Mouse (Mus musculus) frontal cortex, adult 2 months (tissue): ENCODE data around the gene Adrm1. TPM values are rescaled to one million over a fixed set of nuclear protein-coding genes. Genes with fewer than 3 reads are reported as not detected.
A peak's percentile ranks its signal among the peaks of the same experiment; 100 is the strongest.

ENCODE experiments used
- DNase-seq, 2 experiments: peaks; one replicate each; pipeline ENCODE4 v3.0.0; 2022; ENCODE audit warnings: low spot score in 1 of 2; ENCODE audit errors: extremely low spot score in 1 of 2
- polyA plus RNA-seq: library from polyadenylated mRNA; depleted of rRNA; stranded (reverse); fragments of >200 nt; gene quantifications from 2 replicates; pipeline ENCODE4 v1.2.3, GENCODE M21; 2012

The Adrm1 gene
- polyA plus RNA-seq, 1 experiment, result 94.8 TPM

GRCm38 (mm10) chr2:180184011-180184751 is 12.9 kb downstream of the Adrm1 start:
- no peak for DNase-seq

DNA sequence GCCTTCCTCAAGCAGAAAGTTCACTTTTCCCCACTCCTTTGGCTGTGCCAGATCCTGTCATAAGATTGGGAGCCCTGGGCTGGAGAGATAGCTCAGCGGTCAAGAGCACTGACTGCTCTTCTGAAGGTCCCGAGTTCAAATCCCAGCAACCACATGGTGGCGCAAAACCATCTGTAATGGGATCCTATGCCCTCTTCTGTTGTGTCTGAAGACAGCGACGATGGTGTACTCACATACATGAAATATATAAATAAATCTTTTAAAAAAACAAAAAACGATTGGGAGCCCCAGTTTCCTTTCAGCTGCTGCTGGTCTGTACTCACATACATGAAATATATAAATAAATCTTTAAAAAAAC is 13.4 kb downstream of the Adrm1 start:
- DNase-seq, result no peak

DNA sequence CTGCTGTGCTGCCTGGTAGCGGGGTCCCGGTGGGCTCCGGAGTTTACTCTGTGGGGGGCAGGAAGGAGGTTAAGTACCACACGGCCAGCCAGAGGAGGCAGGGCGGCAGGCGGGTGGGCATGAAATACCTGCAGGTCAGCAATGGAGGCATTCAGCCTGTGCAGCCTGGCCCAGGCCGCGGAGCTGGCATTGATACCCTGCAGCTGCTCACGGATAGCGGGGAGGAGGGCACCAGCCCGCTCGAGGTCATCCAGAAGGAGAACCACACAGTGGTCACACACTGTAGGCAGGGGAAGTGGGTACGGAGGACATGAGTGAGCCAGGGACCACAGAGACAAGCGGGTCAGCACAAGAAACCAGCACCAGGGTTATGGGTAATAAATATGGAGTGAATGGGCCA is 14.4 kb downstream of the Adrm1 start:
- no peak for DNase-seq

- peak in 1 of 2 experiments; percentile 45 for DNase-seq
Observed at GRCm38 (mm10) chr2:180187362-180187761, 16.1 kb downstream of the Adrm1 start.

DNA sequence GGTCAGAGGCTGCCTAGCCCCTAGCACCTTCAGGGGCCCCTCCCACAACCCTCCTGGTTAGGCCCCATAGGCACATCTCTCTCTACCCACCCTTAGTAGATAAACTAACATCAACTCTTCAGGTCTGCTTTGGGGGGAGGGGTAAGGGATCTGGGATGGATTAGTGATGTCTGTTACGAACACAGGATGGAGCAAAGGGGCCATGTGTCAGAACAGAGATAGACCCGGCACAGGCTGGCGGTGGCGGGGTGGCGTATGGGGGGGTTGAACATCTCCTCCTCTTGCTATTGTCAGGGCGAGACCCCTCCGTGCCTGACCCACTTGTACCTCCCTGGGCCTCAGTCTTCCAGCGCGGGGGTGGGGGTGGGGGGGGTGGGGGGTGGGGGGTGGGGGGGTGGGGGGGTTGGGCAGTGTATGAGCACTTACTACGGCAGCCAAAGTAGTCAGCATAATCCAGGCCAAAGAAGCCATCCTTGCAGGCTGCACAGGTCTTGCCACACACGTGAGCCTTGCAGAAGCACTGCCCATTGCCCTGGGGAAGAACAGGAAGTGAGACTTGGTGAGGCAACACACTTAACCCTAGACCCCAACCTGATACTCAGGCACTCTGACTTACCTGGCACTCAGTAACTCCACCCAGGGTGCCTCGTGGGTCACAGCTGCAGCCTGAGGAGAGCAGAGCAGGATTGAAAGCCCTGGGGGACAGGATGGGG is 25.5 kb downstream of the Adrm1 start:
- DNase-seq, result no peak

GRCm38 (mm10) chr2:180197323-180198037 is 26.2 kb downstream of the Adrm1 start:
- no peak for DNase-seq

DNA sequence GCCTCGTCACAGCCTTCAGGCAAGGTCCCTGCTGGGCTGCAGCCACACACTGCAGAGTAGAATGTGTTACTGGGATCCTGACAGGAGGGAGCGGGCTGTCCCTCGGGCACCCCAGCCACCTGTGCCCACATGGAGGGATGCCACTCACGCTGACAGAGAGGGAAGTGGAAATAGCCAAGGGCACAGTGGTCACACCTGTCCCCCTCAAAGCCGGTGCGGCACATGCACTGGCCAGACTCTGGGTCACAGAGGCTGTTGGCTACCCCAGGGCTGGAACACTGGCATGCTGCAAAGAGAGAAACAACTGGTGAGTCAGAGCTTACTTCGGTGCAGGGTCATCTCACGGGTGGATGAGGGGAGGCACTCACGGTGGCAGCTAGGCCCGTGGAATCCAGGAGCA is 27.5 kb downstream of the Adrm1 start:
- no peak for DNase-seq

GRCm38 (mm10) chr2:180200681-180201080 is 29.4 kb downstream of the Adrm1 start:
- DNase-seq, result no peak

DNA sequence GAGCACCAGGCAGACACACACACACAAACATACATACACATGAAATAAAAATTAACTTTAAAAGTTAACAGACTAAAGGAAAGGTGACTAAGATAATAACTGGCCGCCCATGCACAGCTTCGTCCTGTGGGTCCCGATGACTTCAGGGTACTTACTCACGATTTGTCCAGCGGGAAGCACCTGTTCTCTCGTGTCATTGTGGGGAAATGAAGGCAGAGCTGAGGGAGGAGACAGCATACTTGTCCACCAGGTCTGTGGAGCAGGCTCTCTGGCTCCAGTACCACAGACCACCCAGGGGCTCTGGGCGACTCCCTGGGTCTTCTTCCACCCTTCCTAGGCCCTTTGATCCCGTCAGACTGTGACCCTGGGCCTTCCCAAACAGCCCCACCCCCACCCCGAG is 30.0 kb downstream of the Adrm1 start:
- no peak for DNase-seq

DNA sequence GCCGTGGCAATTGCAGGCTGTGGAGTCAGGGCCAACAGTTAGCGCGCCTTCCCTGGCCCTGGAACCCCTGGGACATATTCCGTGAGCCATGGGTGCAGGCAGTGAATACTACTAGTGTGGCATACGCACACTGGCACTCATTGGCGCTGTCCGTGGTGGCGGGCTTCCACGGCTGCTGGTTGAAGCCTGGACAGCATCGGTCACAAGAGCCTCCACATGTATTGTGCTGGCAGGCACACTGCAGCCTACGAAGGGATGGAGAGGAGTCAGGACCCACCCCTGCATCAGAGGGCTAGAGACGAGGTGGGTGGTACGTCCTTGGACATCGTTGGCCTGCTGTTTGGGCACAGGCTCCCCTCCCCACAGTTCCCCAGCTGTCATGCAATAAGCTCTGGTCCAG is 31.0 kb downstream of the Adrm1 start:
- DNase-seq, result no peak

GRCm38 (mm10) chr2:180202805-180203204 is 31.5 kb downstream of the Adrm1 start:
- DNase-seq, result peak in 1 of 2 experiments; percentile 25

GRCm38 (mm10) chr2:180204501-180204900 is 33.2 kb downstream of the Adrm1 start:
- DNase-seq, result no peak

- no peak for DNase-seq
Observed at GRCm38 (mm10) chr2:180205083-180205955, 34.0 kb downstream of the Adrm1 start.

DNA sequence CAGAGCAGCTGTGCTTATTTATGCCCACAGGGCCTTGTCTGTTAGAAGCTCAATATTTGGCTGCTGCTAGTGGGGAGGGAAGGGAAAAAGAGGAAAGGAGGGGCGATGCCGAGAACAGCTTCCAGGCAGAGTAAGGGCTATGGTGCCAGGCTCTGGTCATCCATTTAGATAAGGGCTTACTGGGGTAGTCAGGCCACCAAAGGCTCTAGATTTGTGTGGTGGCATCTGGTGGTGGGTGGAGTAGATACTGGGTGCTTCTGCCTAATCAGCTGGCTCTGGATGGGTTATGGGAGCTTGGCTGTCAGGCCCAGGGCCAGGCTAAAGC is 34.6 kb downstream of the Adrm1 start:
- DNase-seq, result no peak

DNA sequence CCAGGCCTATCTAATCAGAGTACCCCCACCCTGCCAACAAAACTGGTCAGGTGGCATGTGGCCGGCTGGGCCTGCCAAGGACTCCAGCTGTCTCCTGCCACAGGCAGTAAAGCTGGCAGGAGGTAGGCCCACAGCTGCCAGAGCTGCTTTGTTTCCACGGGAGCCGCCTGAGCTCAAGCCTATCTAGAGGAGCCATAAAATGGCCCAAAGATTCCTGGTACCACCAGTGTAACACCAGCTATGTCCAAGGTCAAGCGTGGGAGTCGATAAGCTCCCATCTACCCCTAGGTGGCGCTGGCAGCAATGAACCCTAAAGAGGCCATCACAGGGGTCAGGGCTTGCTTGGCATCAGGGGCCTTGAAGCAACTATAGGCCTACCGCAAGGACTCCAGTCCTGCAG is 36.6 kb downstream of the Adrm1 start:
- no peak for DNase-seq

DNA sequence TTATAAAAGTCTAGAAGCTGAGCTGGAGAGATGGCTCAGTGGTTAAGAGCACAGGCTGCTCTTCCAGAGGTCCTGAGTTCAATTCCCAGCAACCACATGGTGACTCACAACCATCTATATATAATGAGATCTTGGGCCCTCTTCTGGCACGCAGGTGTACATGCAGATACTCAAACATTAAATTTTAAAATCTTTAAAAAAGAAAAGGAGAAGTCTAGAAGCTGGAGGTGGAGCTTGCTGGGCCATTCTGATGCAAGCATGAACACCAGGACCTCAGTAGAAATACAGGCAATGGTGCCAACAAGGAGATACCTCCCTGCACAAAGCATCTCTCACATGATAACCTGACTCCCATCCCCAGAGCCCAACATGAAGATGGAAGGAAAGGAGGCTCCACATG is 37.7 kb downstream of the Adrm1 start:
- no peak for DNase-seq

GRCm38 (mm10) chr2:180212255-180212654 is 41.0 kb downstream of the Adrm1 start:
- no peak for DNase-seq

DNA sequence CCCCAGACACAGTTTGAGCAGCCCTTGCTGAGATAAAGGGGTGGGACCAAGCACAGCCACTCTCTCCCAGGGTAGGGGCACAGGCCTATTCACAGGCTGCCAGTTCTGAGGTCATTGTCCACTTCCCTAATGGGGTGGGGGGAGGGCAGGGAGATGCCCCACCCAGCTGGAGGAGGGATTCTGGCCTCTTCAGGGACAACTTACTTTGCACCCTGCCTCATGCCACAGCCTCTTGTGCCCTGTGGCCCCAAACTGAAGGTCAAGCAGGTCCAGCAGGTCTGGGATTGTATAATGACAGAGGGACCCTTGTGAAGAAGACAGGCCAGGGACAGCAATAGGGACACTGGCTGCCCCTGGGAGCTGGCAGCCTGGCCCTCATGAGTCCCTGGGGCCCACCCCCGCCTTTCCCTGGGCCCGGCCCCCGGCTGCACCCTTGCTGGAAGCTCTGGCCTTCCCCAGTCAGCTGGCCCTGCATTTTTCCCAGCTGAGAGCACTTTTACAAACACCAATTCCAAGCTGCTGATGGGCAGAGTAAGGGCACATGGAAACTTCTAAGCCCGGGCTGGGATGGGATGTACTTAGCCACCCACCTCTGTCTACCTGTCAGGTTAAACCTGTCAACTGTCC is 43.2 kb downstream of the Adrm1 start:
- no peak for DNase-seq

- DNase-seq, result no peak
Observed at GRCm38 (mm10) chr2:180215011-180215461, 43.8 kb downstream of the Adrm1 start.

GRCm38 (mm10) chr2:180215951-180216350 is 44.7 kb downstream of the Adrm1 start:
- no peak for DNase-seq
